Mouse (Mus musculus): ENCODE results near the gene Celf1.

- no peak for TF ChIP-seq POLR2A (IDR thresholded peaks at IDR 0.05; ENCODE audit: control insufficient read depth in 1 of 2, insufficient read depth in 1 of 2, low read depth in 1 of 2, low read length in 2 of 2, poor library complexity in 1 of 2)
- TF ChIP-seq CTCF (IDR thresholded peaks at IDR 0.05 in 2 of 3, conservative IDR thresholded peaks at IDR 0.05 in 1 of 3; ENCODE audit: control insufficient read depth in 1 of 3, insufficient read depth in 1 of 3, low read depth in 2 of 3, low read length in 3 of 3, poor library complexity in 1 of 3, severe bottlenecking in 1 of 3) = no peak
- TF ChIP-seq NRF1 (IDR thresholded peaks at IDR 0.05; ENCODE audit: insufficient read depth, low read depth, low read length, poor library complexity, severe bottlenecking) = no peak
- TF ChIP-seq TAL1 (IDR thresholded peaks at IDR 0.05; ENCODE audit: low read length) = no peak
- TF ChIP-seq BHLHE40 (IDR thresholded peaks at IDR 0.05; ENCODE audit: borderline replicate concordance, low read depth, low read length) = no peak
- no peak for TF ChIP-seq GABPA (IDR thresholded peaks at IDR 0.05; ENCODE audit: low read depth, low read length)
- no peak for TF ChIP-seq HCFC1 (IDR thresholded peaks at IDR 0.05; ENCODE audit: low read depth, low read length)
- TF ChIP-seq MAFK (IDR thresholded peaks at IDR 0.05; ENCODE audit: borderline replicate concordance, low read depth, low read length) = no peak
- TF ChIP-seq E2F4 (IDR thresholded peaks at IDR 0.05; ENCODE audit: borderline replicate concordance, low read depth, low read length) = no peak
- TF ChIP-seq GATA1 (IDR thresholded peaks at IDR 0.05; ENCODE audit: low read depth, low read length) = no peak
- no peak for TF ChIP-seq UBTF (IDR thresholded peaks at IDR 0.05; ENCODE audit: borderline replicate concordance, insufficient read depth, low read depth, low read length)
Observed at GRCm38 (mm10) chr2:90911668-90912067, 28.5 kb upstream of the Celf1 start.

All from MEL (cell line).